Mouse (Mus musculus): ENCODE results near the gene Gm17651. TPM values are rescaled to one million over a fixed set of nuclear protein-coding genes. Genes with fewer than 3 reads are reported as not detected.

The Gm17651 gene
- polyA plus RNA-seq, 1 experiment, result not detected

DNA sequence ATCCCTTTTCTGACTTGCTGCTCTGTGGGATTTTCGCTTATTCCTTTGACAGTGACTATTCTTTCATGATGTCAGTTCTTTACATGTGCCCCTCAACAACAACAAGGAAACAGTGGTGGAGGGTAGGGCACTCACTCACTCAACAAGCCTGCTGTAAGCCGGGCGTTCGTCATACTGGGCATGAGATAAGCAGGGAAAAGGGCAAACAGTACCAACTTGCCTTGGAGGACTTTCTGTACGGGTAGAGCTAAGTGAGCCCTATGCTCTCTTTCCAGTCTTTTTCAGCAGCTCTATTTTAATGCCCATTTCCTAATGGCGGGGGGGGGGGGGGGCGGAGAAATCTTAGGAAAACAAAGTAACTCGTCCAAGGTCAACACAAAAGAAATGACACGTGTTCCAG, 32.5 kb downstream of the Gm17651 start:
- TF ChIP-seq POLR2A (IDR thresholded peaks at IDR 0.05; ENCODE audit: borderline replicate concordance, extremely low read depth, low read depth, low read length) (no peak), CTCF (IDR thresholded peaks at IDR 0.05; ENCODE audit: insufficient read depth, low read length) (no peak)
- DNase-seq, result no peak
- 75% methylated on average over 9 of the region's 9 CpGs for WGBS
- Histone ChIP-seq H3K4me1 (ENCODE audit: control insufficient read depth, insufficient read depth, low read length) (no peaks in the 10 kb centered on the region), H3K4me3 (replicated peaks; ENCODE audit: extremely low read depth, low read depth, low read length) (no peak overlapping the region)

DNA sequence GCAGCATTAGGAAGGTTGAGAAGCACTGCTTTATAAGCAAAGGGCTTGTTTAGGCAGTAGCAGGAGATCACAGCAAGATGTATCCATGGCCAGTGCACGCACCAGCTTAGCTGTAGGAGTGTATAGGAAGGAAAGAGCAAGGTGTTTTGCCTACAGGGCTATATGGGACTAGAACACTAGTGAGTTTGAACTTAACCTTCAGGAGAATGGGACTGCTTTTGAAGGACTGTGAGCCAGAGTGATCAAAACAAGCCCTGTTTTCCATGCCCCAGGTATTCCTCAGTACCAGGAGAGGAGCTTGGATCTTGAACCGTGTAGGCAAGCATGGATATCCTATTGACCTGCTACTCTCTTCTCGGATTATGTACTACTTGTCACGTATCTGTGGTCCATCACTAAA, 33.1 kb downstream of the Gm17651 start:
- TF ChIP-seq CTCF (IDR thresholded peaks at IDR 0.05; ENCODE audit: insufficient read depth, low read length) (no peak), POLR2A (IDR thresholded peaks at IDR 0.05; ENCODE audit: borderline replicate concordance, extremely low read depth, low read depth, low read length) (no peak)
- DNase-seq, result no peak
- no peak overlapping the region for H3K4me3 ChIP-seq (replicated peaks; ENCODE audit: extremely low read depth, low read depth, low read length)
- 88% methylated on average over 4 of the region's 4 CpGs for WGBS
- H3K4me1 ChIP-seq (ENCODE audit: control insufficient read depth, insufficient read depth, low read length), result no peaks in the 10 kb centered on the region

DNA sequence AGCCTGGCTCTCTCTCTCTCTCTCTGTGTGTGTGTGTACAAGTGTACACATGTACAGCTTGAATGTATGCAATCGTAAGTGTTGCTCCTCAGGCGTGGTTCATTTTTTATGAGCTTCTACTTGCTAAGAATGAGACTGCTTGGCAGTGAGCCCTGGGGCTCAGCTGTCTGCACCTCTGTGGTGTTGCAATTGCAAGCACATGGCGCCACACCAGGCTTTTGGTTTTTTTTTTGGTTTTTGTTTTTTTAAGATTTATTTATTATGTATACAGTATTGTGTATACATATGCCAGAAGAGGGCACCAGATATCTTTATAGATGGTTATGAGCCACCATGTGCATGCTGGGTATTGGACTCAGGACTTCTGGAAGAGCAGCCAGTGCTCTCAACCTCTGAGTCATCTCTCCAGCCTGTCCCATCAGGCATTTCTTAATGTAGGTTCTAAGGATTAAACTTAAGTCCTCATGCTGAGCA, 40.2 kb downstream of the Gm17651 start:
- TF ChIP-seq POLR2A (IDR thresholded peaks at IDR 0.05; ENCODE audit: borderline replicate concordance, extremely low read depth, low read depth, low read length), result no peak
- no peak for TF ChIP-seq CTCF (IDR thresholded peaks at IDR 0.05; ENCODE audit: insufficient read depth, low read length)
- 52% methylated on average over 3 of the region's 3 CpGs for WGBS
- Histone ChIP-seq H3K4me1 (ENCODE audit: control insufficient read depth, insufficient read depth, low read length) (no peaks in the 10 kb centered on the region), H3K4me3 (replicated peaks; ENCODE audit: extremely low read depth, low read depth, low read length) (no peak overlapping the region)
- no peak for DNase-seq

DNA sequence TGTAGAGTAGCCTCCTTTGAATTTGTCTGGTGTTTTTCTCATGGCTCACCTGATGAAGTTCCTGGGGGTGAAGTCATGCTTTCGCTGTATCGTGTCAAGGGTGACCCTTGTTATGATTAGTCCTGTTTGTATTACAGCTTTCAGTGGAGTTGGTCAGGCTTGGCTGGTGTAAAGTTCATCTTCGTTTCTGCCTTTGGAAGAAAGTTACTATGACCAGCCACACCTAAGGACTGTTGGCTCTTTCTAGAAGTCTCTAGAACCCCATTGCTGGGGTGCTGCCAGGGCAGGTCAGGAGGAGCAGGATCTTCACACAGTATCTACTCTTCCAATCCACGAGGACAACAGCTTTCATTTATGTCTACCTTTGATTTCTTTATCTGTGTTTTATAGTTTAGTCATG, 41.0 kb downstream of the Gm17651 start:
- Histone ChIP-seq H3K4me1 (ENCODE audit: control insufficient read depth, insufficient read depth, low read length) (no peaks in the 10 kb centered on the region), H3K4me3 (replicated peaks; ENCODE audit: extremely low read depth, low read depth, low read length) (no peak overlapping the region)
- 69% methylated on average over 4 of the region's 4 CpGs for WGBS
- no peak for DNase-seq
- TF ChIP-seq CTCF (IDR thresholded peaks at IDR 0.05; ENCODE audit: insufficient read depth, low read length) (no peak), POLR2A (IDR thresholded peaks at IDR 0.05; ENCODE audit: borderline replicate concordance, extremely low read depth, low read depth, low read length) (no peak)

DNA sequence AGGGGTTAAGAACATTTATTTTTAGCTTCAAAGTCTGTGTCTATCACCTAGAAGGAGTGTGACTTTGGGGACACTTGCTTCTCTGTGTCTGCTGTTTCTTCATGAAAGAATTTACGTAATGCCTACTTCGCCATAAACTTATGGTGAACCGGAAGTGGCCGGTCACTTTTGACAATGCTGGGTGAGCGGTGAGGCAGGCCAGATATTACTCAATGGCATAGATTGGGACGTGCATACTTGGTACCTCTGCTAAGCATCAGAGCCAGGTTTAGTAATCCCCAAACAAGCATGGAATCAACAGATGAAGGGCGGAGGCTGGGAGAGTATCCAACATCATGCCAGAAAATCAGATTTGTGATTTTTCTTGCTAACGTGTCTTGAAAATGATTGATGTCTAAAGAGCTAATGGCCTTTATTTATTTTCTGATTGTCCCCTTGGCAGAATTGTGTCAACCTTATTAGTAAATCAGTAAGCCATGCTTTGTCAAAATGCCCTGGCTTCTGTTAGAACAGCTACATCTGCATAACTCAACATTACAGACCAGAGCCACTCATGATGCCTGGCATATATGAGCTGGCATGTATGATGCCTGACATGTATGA, 43.1 kb downstream of the Gm17651 start:
- no peak for TF ChIP-seq CTCF (IDR thresholded peaks at IDR 0.05; ENCODE audit: insufficient read depth, low read length)
- TF ChIP-seq POLR2A (IDR thresholded peaks at IDR 0.05; ENCODE audit: borderline replicate concordance, extremely low read depth, low read depth, low read length), result no peak
- DNase-seq, result no peak
- WGBS, result 73% methylated on average over 8 of the region's 8 CpGs
- H3K4me1 ChIP-seq (ENCODE audit: control insufficient read depth, insufficient read depth, low read length), result no peaks in the 10 kb centered on the region
- H3K4me3 ChIP-seq (replicated peaks; ENCODE audit: extremely low read depth, low read depth, low read length), result no peak overlapping the region

DNA sequence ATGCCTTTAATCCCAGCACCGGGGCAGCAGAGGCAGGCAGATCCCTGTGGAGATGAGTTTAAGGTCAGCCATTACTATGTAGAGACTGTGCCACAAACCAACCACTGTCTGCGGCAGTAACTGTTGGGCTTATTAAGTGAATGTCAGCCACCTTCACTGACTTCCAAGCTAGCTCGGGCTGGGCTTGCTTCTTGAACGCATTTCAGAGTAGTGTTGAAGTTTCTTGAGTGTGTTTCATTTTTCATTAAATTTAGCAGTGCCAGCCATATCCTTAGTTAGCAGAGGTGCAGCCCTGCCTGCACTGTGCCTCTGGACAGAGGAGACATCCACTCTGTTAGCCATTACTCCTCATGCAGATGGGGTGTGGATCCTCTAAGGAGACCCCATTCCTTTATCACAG, 43.7 kb downstream of the Gm17651 start:
- WGBS, result 95% methylated on average over 4 of the region's 4 CpGs
- no peak overlapping the region for H3K4me3 ChIP-seq (replicated peaks; ENCODE audit: extremely low read depth, low read depth, low read length)
- DNase-seq, result no peak
- no peak for TF ChIP-seq POLR2A (IDR thresholded peaks at IDR 0.05; ENCODE audit: borderline replicate concordance, extremely low read depth, low read depth, low read length)
- no peak for TF ChIP-seq CTCF (IDR thresholded peaks at IDR 0.05; ENCODE audit: insufficient read depth, low read length)
- no peaks in the 10 kb centered on the region for H3K4me1 ChIP-seq (ENCODE audit: control insufficient read depth, insufficient read depth, low read length)

DNA sequence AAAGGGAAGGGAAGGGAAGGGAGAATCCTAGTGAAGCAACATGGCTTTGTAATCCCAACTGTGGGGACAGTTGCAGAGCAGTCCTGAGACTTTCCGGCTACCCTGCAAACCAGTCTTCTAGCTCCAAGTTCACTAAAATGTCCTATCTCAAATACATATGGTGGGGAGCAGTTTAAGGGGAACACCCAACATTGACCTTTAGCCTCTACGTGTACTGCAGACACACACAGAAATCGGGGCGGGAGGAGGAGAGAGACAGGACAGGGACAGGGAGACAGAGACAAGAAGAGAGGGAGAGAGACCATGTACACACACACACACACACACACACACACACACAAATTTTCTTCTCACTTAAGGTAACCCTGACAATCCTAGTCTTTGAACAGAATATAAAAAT, 44.6 kb downstream of the Gm17651 start:
- Histone ChIP-seq H3K4me1 (ENCODE audit: control insufficient read depth, insufficient read depth, low read length) (no peaks in the 10 kb centered on the region), H3K4me3 (replicated peaks; ENCODE audit: extremely low read depth, low read depth, low read length) (no peak overlapping the region)
- no peak for DNase-seq
- 91% methylated on average over 4 of the region's 4 CpGs for WGBS
- TF ChIP-seq POLR2A (IDR thresholded peaks at IDR 0.05; ENCODE audit: borderline replicate concordance, extremely low read depth, low read depth, low read length) (no peak), CTCF (IDR thresholded peaks at IDR 0.05; ENCODE audit: insufficient read depth, low read length) (no peak)

DNA sequence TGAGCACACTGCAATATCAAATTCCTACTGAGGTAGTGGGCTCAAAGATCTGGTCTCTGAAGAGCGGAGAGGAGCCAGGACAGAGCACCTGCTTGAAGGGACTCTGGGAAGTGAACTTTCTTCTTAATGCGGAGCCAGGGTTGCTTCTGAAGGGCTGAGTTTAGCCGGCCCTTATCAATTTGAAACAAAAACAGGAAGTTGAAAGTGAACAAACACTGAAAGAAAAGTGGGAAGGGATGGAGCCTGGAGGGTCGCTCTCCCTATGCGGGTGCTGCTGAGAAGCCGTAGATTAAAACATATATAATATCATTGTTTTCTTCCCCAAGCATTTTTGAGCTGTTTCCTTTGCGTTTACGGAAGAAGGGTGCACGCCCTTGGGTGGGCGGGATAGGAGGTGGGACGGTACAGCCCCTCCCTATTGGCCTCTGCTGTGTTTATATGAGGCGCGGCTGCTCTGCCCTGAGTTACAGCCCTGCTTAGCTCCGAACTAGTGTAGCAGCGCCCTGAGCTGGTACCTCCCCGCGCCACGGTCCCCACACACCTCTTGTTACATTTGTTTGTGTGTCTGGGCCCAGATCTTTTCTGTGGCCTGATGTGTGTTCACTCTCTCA, 46.0 kb downstream of the Gm17651 start, which contains the start of gene Fmo5:
Gene Fmo5 (plus strand): TSS at position 414 of the 611 bp plus-strand sequence.
- DNase-seq, result peak; percentile 81
- peak within 1 kb of the TSS; percentile 80 for H3K4me3 ChIP-seq (replicated peaks; ENCODE audit: extremely low read depth, low read depth, low read length)
- TF ChIP-seq POLR2A (IDR thresholded peaks at IDR 0.05; ENCODE audit: borderline replicate concordance, extremely low read depth, low read depth, low read length), result peak; percentile 95; the same call in 1 of the 2 replicates
- no peak for TF ChIP-seq CTCF (IDR thresholded peaks at IDR 0.05; ENCODE audit: insufficient read depth, low read length)
- H3K4me1 ChIP-seq (ENCODE audit: control insufficient read depth, insufficient read depth, low read length), result no peaks in the 10 kb centered on the region
- WGBS, result 2% methylated on average over 18 of the region's 18 CpGs

DNA sequence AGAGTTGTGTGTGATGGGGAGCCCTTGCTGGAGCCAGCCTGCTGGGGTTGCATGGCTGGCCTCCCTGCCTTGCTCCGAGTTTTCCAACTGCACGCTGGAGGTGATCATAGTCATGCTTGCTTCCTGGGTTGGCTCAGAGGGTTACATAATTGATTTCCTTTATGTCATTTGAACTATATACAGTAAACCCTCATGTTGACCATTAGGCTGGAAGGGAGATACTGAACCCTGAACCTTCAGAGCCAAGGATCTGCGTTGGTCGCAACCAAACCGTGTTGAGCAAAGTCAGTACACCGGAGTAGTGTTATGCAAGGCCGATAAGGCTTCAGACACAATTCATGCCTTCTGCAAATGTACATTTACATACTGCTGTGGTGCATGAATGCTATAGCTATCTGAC, 46.6 kb downstream of the Gm17651 start:
- TF ChIP-seq POLR2A (IDR thresholded peaks at IDR 0.05; ENCODE audit: borderline replicate concordance, extremely low read depth, low read depth, low read length) (no peak), CTCF (IDR thresholded peaks at IDR 0.05; ENCODE audit: insufficient read depth, low read length) (no peak)
- 50% methylated on average over 7 of the region's 7 CpGs for WGBS
- Histone ChIP-seq H3K4me3 (replicated peaks; ENCODE audit: extremely low read depth, low read depth, low read length) (peak overlapping the region; percentile 43), H3K4me1 (ENCODE audit: control insufficient read depth, insufficient read depth, low read length) (no peaks in the 10 kb centered on the region)
- no peak for DNase-seq

DNA sequence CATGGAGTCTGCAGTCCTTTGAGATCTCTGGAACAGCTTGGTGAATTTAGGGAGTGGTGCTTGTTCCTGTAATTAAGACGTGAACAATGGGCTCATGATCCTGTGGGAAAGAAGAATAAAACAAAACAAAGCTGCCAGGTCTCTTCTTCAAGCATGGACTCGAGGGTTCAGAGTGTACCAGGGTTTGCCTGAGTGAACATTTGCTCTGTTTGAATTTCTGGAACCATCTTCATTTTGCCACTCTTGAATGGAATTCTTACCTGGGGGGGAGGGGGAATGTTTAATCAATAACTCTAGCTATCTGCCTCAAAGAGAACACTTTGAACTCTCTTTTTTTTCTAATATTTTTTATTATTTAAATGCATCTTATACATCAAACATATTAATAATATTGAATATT, 49.9 kb downstream of the Gm17651 start:
- no peak for DNase-seq
- no peak for TF ChIP-seq CTCF (IDR thresholded peaks at IDR 0.05; ENCODE audit: insufficient read depth, low read length)
- TF ChIP-seq POLR2A (IDR thresholded peaks at IDR 0.05; ENCODE audit: borderline replicate concordance, extremely low read depth, low read depth, low read length), result no peak

More for the DNA sequence above, 49.9 kb downstream of the Gm17651 start:
- WGBS, result 32% methylated on average over 2 of the region's 2 CpGs
- H3K4me3 ChIP-seq (replicated peaks; ENCODE audit: extremely low read depth, low read depth, low read length), result no peak overlapping the region
- H3K4me1 ChIP-seq (ENCODE audit: control insufficient read depth, insufficient read depth, low read length), result no peaks in the 10 kb centered on the region

Other genes with a start within 250 kb of the Gm17651 start
- gene Chd1l, start 64.5 kb downstream of the Gm17651 start, polyA plus RNA-seq (2012; rRNA removed), result 3.8 and 5.2 TPM in 2 replicates
- gene Fmo5, start 45.9 kb downstream of the Gm17651 start, polyA plus RNA-seq (2012; rRNA removed), result 8.0 and 15.1 TPM in 2 replicates
- 5.4 and 8.3 TPM in 2 replicates for gene Prkab2, start 16.5 kb downstream of the Gm17651 start, polyA plus RNA-seq (2012; rRNA removed)
- 26.8 and 68.2 TPM in 2 replicates for gene Pde4dip, start 214.0 kb upstream of the Gm17651 start, polyA plus RNA-seq (2012; rRNA removed)
- 25.9 TPM in 2 replicates for gene Sec22b, start 226.5 kb upstream of the Gm17651 start, polyA plus RNA-seq (2012; rRNA removed)